Mouse (Mus musculus) embryonic facial prominence, embryonic 15.5 days (tissue): ENCODE data around the gene Selenow. TPM values are rescaled to one million over a fixed set of nuclear protein-coding genes. Genes with fewer than 3 reads are reported as not detected.

Experiments
- ATAC-seq: fragments of 200-750 bp; cut with Nextera tagmentation; 2 replicates; pipeline ENCODE4 v1.8.0; 2017; ENCODE audit warnings: low read depth, moderate TSS enrichment; ENCODE audit not compliant: insufficient number of reproducible peaks, low FRiP score, low TSS enrichment
- H3K27ac ChIP-seq: fragments of 300-500 bp; sonication (generic); replicated peaks from 2 replicates; pipeline ENCODE4 v1.5.1; 2015; ENCODE audit warnings: mild to moderate bottlenecking, inconsistent platforms
- H3K27me3 ChIP-seq: fragments of 300-500 bp; sonication (generic); 2 replicates; pipeline ENCODE4 v1.6.1; 2015; ENCODE audit warnings: inconsistent platforms
- H3K36me3 ChIP-seq: fragments of 300-500 bp; sonication (generic); 2 replicates; pipeline ENCODE4 v1.6.1; 2015; ENCODE audit warnings: mild to moderate bottlenecking, inconsistent platforms
- H3K4me1 ChIP-seq: fragments of 300-500 bp; sonication (generic); 2 replicates; pipeline ENCODE4 v1.6.1; 2015; ENCODE audit warnings: inconsistent platforms
- H3K4me2 ChIP-seq: fragments of 300-500 bp; sonication (generic); replicated peaks from 2 replicates; pipeline ENCODE4 v1.6.1; 2015; ENCODE audit warnings: mild to moderate bottlenecking, inconsistent platforms
- H3K4me3 ChIP-seq: fragments of 300-500 bp; sonication (generic); replicated peaks from 2 replicates; pipeline ENCODE4 v1.5.1; 2015; ENCODE audit warnings: mild to moderate bottlenecking, inconsistent platforms
- H3K9ac ChIP-seq: fragments of 300-500 bp; sonication (generic); 2 replicates; pipeline ENCODE4 v1.6.1; 2015; ENCODE audit warnings: inconsistent platforms
- H3K9me3 ChIP-seq: fragments of 300-500 bp; sonication (generic); replicated peaks from 2 replicates; pipeline ENCODE4 v1.6.1; 2016; ENCODE audit warnings: inconsistent platforms
- WGBS: fragments of 180-500 bp; shearing (Covaris S2); methylation state at CpG from one replicate; pipeline ENCODE4 v1.1.7; 2015; 5-methylcytosine and 5-hydroxymethylcytosine counted together
- polyA plus RNA-seq: library from polyadenylated mRNA; unstranded; fragments of >200 nt; fragmentation: Nextera tagmentation; extraction: Ambion mirVana; gene quantifications from 2 replicates; pipeline ENCODE4 v1.2.1, GENCODE M21; 2015

The Selenow gene
- polyA plus RNA-seq, 1 experiment from 2014 or later = 931 TPM

DNA sequence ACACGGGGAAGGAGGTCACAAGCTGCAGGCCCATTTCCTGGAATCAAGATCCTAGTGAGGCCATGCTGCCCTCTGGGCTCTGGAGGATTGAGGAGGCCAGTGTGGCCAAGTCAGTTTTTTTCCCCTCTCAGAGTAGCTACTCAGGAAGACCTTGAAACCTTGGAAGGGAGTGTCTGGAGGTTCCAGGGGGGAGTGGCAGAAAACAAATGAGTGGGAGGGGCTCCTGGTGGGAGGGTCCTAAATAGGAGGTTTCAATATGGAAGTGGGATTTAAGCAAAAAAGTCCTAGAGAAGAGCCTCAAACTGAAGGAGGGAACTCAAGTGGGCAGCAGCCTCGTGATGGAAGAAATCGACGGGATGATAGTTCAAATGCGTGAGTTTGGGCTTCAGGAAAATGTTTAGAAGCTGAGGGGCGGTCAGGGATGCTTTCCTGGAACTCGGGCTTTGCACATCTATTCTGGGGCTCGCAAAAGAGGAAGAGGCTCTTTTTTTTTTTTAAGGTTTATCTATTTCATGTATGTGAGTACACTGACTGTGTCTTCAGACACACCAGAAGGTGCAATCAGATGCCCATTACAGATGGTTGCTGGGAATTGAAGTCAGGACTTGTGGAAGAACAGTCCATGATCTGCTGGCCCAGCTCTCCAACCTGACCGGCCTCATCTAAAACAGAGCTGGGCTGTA is 20.7 kb downstream of the Selenow start:
- Histone ChIP-seq H3K27ac (no peak overlapping the region), H3K36me3 (no peaks in the 10 kb centered on the region), H3K9ac (no peak overlapping the region), H3K4me2 (no peak overlapping the region), H3K4me3 (no peak overlapping the region), H3K9me3 (no peaks in the 10 kb centered on the region), H3K27me3 (no peaks in the 10 kb centered on the region), H3K4me1 (no peaks in the 10 kb centered on the region)
- no peak for ATAC-seq
- 75% methylated on average over 9 of the region's 9 CpGs for whole genome bisulfite sequencing

DNA sequence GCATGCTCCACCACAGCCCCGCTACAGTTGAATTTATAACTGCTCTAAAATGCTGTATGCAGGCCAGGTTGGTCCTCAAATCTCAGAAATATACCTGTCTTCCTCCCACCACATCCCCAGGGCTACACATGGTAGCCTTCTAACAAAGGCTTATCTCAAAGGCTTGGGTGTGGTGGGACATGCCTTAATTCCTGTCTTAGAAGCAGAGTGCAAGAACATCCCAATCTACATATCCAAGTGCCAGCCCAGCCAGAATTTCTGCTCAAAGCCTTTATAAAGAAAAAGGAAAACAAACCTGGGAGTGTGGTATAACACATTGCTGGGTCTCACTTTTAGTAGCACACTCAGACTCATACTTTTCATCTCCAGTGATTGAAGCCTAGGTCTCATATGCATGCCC is 28.0 kb downstream of the Selenow start:
- Histone ChIP-seq H3K4me3 (no peak overlapping the region), H3K9ac (no peak overlapping the region), H3K4me1 (no peaks in the 10 kb centered on the region), H3K27me3 (no peaks in the 10 kb centered on the region), H3K4me2 (no peak overlapping the region), H3K9me3 (no peaks in the 10 kb centered on the region), H3K36me3 (no peaks in the 10 kb centered on the region), H3K27ac (no peak overlapping the region)
- WGBS = 87% methylated on average over 1 of the region's 1 CpGs
- no peak for ATAC-seq

DNA sequence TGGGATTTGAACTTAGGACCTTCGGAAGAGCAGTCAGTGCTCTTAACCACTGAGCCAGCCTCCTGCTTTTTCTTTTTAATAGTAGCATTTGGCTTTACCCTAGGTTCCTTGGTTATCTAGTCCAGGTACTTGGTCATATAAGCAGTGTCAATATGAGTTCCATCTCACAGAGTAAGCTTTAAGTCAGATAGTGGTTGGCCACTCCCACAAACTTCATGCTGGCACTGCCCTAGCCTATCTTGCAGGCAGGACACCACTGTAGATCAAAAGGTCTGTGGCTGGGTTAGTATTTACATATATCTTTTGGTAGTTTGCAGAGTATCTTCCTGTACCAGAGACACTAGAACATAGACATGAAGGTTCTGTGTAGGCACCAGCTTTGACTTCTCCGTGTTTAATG is 38.1 kb downstream of the Selenow start:
- Histone ChIP-seq H3K4me1 (no peaks in the 10 kb centered on the region), H3K27me3 (no peaks in the 10 kb centered on the region), H3K9me3 (no peaks in the 10 kb centered on the region), H3K27ac (no peak overlapping the region), H3K9ac (no peak overlapping the region), H3K36me3 (no peaks in the 10 kb centered on the region), H3K4me3 (no peak overlapping the region), H3K4me2 (no peak overlapping the region)
- no peak for ATAC-seq
- 88% methylated on average over 2 of the region's 2 CpGs for WGBS

DNA sequence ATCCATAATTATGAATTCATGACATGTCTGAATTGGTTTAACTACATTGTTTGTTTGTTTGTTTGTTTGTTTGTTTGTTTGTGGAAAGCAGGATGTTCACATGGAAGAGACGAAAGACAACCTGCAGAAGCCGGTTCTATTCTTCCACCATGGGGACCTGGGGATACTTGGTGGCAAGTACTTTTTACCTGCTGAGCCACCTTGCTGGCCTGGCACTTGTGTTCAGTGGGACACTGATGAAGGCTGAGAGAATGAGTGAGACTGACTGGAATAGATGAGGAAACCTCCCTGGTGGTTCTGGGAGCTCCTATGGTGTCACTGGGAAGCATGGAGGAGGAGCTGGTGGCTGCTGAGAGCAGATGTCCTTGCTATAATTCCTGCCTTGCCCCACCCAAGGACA is 39.9 kb downstream of the Selenow start, which contains the start of gene Crxos:
Gene Crxos, plus strand, starts transcription at position 301 of the 400 bp plus-strand sequence.
- H3K9ac ChIP-seq = no peak within 1 kb of the TSS
- H3K36me3 ChIP-seq = no peaks in the 10 kb centered on the region
- H3K4me1 ChIP-seq = no peaks in the 10 kb centered on the region
- H3K27me3 ChIP-seq = no peaks in the 10 kb centered on the region
- 87% methylated on average over 2 of the region's 2 CpGs for WGBS
- H3K9me3 ChIP-seq = no peaks in the 10 kb centered on the region
- H3K4me2 ChIP-seq = no peak within 1 kb of the TSS
- H3K4me3 ChIP-seq = no peak within 1 kb of the TSS
- ATAC-seq = no peak
- H3K27ac ChIP-seq = no peak within 1 kb of the TSS

DNA sequence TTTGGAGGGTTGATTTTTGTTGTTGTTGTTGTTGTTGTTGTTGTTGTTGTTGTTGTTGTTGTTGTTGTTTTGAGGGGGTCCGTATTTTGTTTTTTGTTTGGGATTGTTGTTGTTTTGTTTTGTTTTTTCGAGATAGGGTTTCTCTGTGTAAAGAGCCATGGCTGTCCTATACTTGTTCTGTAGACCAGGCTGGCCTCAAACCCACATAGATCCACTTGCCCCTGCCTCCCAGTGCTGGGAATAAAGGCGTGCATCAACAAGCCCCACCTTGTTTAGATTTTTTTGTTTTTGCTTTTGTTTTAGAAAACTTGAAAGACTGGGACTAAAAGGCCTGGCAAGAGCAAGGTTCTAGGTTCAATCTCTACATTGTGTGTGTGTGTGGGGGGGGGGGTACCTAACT is 40.4 kb downstream of the Selenow start:
- Histone ChIP-seq H3K9me3 (no peaks in the 10 kb centered on the region), H3K27me3 (no peaks in the 10 kb centered on the region), H3K36me3 (no peaks in the 10 kb centered on the region), H3K4me3 (no peak overlapping the region), H3K9ac (no peak overlapping the region), H3K4me1 (no peaks in the 10 kb centered on the region), H3K27ac (no peak overlapping the region), H3K4me2 (no peak overlapping the region)
- ATAC-seq = no peak
- WGBS = 48% methylated on average over 3 of the region's 3 CpGs

DNA sequence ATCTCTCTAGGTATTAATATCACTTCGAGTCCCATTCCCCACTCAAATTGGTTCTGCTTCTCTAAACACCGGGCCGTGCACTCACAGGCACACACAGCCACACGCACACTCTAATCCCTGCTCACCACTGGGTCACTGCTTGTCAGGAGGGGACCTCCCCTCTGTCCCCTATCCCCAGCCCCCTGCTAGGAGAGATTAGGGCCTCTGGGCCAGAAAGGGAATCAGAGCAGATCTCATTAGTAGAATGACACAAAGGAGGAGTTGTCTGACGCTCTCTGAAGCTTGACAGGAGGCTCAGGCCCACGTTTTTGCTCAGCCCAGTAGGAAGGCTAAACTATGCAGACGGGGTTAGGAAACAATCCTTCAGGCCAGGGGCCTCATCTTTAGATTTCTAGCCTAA is 40.8 kb downstream of the Selenow start:
- H3K9me3 ChIP-seq = no peaks in the 10 kb centered on the region
- ATAC-seq = no peak
- H3K9ac ChIP-seq = no peak overlapping the region
- no peaks in the 10 kb centered on the region for H3K36me3 ChIP-seq
- H3K27me3 ChIP-seq = no peaks in the 10 kb centered on the region
- H3K4me1 ChIP-seq = no peaks in the 10 kb centered on the region
- no peak overlapping the region for H3K4me2 ChIP-seq
- 3% methylated on average over 7 of the region's 7 CpGs for WGBS
- H3K4me3 ChIP-seq = no peak overlapping the region
- H3K27ac ChIP-seq = no peak overlapping the region

DNA sequence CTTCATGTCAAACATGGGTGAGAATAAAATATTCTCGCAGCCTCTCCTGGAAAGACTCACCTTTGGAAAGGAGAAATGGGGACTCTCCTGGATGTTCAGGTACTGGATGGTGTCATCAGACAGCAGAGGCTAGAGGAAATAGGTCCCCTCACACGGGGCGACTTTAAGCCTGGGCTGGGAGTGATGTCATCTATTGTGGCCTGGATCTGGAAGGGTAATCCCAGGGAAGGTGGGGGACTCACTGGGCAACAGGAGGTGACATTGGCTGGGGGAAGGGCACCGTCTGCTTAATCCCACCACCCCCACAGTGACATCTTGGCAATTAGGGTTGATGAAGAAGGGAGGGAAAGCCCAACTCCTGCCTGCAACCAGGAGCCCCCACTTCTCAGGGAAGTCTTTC is 42.4 kb downstream of the Selenow start, which contains the start of gene Crx:
Gene Crx, minus strand, starts transcription at position 213 of the 400 bp plus-strand sequence.
- Histone ChIP-seq H3K4me1 (no peaks in the 10 kb centered on the region), H3K4me3 (no peak within 1 kb of the TSS), H3K9me3 (no peaks in the 10 kb centered on the region), H3K27me3 (no peaks in the 10 kb centered on the region), H3K27ac (no peak within 1 kb of the TSS), H3K36me3 (no peaks in the 10 kb centered on the region), H3K4me2 (no peak within 1 kb of the TSS), H3K9ac (no peak within 1 kb of the TSS)
- 43% methylated on average over 4 of the region's 4 CpGs for WGBS
- ATAC-seq = no peak

Other genes with a start within 250 kb of the Selenow start
- gene Obox5, start 172.3 kb downstream of the Selenow start, polyA plus RNA-seq = not detected in 2 replicates
- not detected in 2 replicates for gene Obox6, start 82.7 kb downstream of the Selenow start, polyA plus RNA-seq
- 0.07 TPM in 1 of 2 replicates, not detected in the other for gene Crx, start 42.4 kb downstream of the Selenow start, polyA plus RNA-seq
- gene Crxos, start 39.8 kb downstream of the Selenow start, polyA plus RNA-seq = not detected in 2 replicates
- 202 and 212 TPM in 2 replicates for gene Nop53, start 23.7 kb upstream of the Selenow start, polyA plus RNA-seq
- 72.5 and 73.3 TPM in 2 replicates for gene Ehd2, start 45.2 kb upstream of the Selenow start, polyA plus RNA-seq
- 9.4 and 10.3 TPM in 2 replicates for gene Bicra, start 125.5 kb upstream of the Selenow start, polyA plus RNA-seq
- 0.13 and 0.15 TPM in 2 replicates for gene Zfp541, start 139.4 kb upstream of the Selenow start, polyA plus RNA-seq
- 244 and 245 TPM in 2 replicates for gene Napa, start 176.1 kb upstream of the Selenow start, polyA plus RNA-seq
- gene Kptn, start 197.5 kb upstream of the Selenow start, polyA plus RNA-seq = 31.1 and 33.9 TPM in 2 replicates
- gene Slc8a2, start 207.4 kb upstream of the Selenow start, polyA plus RNA-seq = 0.25 and 0.35 TPM in 2 replicates